Mouse (Mus musculus): Measurements from ENCODE around the gene Gm20458.

GRCm38 (mm10) chr2:164456864-164457300 is 3.9 kb upstream of the Gm20458 start, which contains the start of gene Sys1:
- TF ChIP-seq MAX (IDR thresholded peaks at IDR 0.05; ENCODE audit: low read depth) (no peak), MYOG (IDR thresholded peaks at IDR 0.05; ENCODE audit: control insufficient read depth in 1 of 3, insufficient read depth in 1 of 3, insufficient read length in 2 of 3, low read depth in 2 of 3) (no peak), SRF (IDR thresholded peaks at IDR 0.05; ENCODE audit: control insufficient read depth, insufficient read length, low read depth) (no peak), POLR2A (IDR thresholded peaks at IDR 0.05; ENCODE audit: insufficient read length, low read depth) (no peak)

Measured in myocyte (in vitro differentiated cells).